Mouse (Mus musculus): ENCODE measurements at regions not wholly inside any gene's neighbourhood (a gene's known extent, or its start where the extent isn't known, plus 50 kb on each side); places are given as distances from the start of the nearest gene placed in this dataset.

GRCm38 (mm10) chr13:46129236-46129855, 144.2 kb upstream of the Stmnd1 start:
- no peak for TF ChIP-seq ZNF384 (IDR thresholded peaks at IDR 0.05; ENCODE audit: low read depth, low read length)
- TF ChIP-seq CHD2 (IDR thresholded peaks at IDR 0.05; ENCODE audit: low read depth, low read length): no peak
- TF ChIP-seq ZC3H11A (IDR thresholded peaks at IDR 0.05; ENCODE audit: borderline replicate concordance, low read depth, low read length): no peak
- TF ChIP-seq HCFC1 (IDR thresholded peaks at IDR 0.05; ENCODE audit: borderline replicate concordance, insufficient read depth, low read length): no peak

Measured in ES-E14 (cell line).